Mouse (Mus musculus) left cerebral cortex, postnatal 10 days (tissue): ENCODE measurements around the gene Tsen54. TPM values are rescaled to one million over a fixed set of nuclear protein-coding genes. Genes with fewer than 3 reads are reported as not detected.
"Not testable (repeated sequence)": the region's sequence is repeated elsewhere in the genome, so short reads cannot be mapped to it uniquely, and the experiment has no call there.

Source experiments
- DNase-seq, 2 experiments: peaks; one replicate each; pipeline ENCODE4 v3.0.0; 2021 to 2022; ENCODE audit warnings: low spot score in 2 of 2, mixed read lengths in 1 of 2; ENCODE audit errors: extremely low spot score in 1 of 2
- intact Hi-C: fragments of 180-260 bp; cut with DNase I; formaldehyde crosslinking; loops from one replicate; pipeline ENCODE4 v1.15.1; 2025
- microRNA-seq: library from miRNA; unstranded; fragments of <30 nt; microRNA quantifications from one replicate; pipeline ENCODE4 v1.2.0, GENCODE M21; 2022
- total RNA-seq, 2 experiments: library from RNA; stranded (reverse); gene quantifications; 2 replicates each; pipeline ENCODE4 v1.2.3; 2021

Gene Tsen54
- total RNA-seq, 2 experiments from 2014 or later: 13.9 to 14.2 TPM

GRCm38 (mm10) chr11:115843141-115843890, 28.8 kb downstream of the Tsen54 start:
- intact Hi-C loops: no loop called here
- no peak for DNase-seq

- intact Hi-C loops: no loop called here
- no peak for DNase-seq
Observed at GRCm38 (mm10) chr11:115843891-115844239, 29.3 kb downstream of the Tsen54 start.

- no peak for DNase-seq
- intact Hi-C loops: no loop called here
Observed at GRCm38 (mm10) chr11:115844240-115844639, 29.7 kb downstream of the Tsen54 start.

- intact Hi-C loops: no loop called here
- no peak for DNase-seq
Observed at GRCm38 (mm10) chr11:115845819-115846218, 31.3 kb downstream of the Tsen54 start.

GRCm38 (mm10) chr11:115854674-115855073, 40.1 kb downstream of the Tsen54 start:
- no peak for DNase-seq
- intact Hi-C loops: no loop called here

GRCm38 (mm10) chr11:115857146-115857545, 42.6 kb downstream of the Tsen54 start:
- DNase-seq, intact Hi-C loops: not testable (repeated sequence)

GRCm38 (mm10) chr11:115857936-115858335, 43.4 kb downstream of the Tsen54 start:
- DNase-seq: no peak
- intact Hi-C loops: no loop called here

GRCm38 (mm10) chr11:115858354-115858753, 43.8 kb downstream of the Tsen54 start, which contains the start of gene Myo15b:
Gene Myo15b (plus strand): TSS chr11:115858406.
- no peak for DNase-seq
- intact Hi-C loops: no loop called here

- intact Hi-C loops: no loop called here
- peak; percentile 60 to 93 for DNase-seq
Observed at GRCm38 (mm10) chr11:115859143-115859945, 44.8 kb downstream of the Tsen54 start.

- no peak for DNase-seq
- intact Hi-C loops: no loop called here
Observed at GRCm38 (mm10) chr11:115863895-115864294, 49.4 kb downstream of the Tsen54 start.

- no peak for DNase-seq
- intact Hi-C loops: no loop called here
Observed at GRCm38 (mm10) chr11:115869393-115869792, 54.9 kb downstream of the Tsen54 start.

- no peak for DNase-seq
- intact Hi-C loops: no loop called here
Observed at GRCm38 (mm10) chr11:115872437-115872836, 57.9 kb downstream of the Tsen54 start.

Small RNA genes lying within 50 kb of the gene (microRNA-seq; reads per million reads assigned to microRNA genes)
- gene Mir5621: 1.7 reads per million

Other genes with a start within 250 kb of the Tsen54 start
- gene Mrps7, start 210.8 kb upstream of the Tsen54 start, total RNA-seq: 10 to 100 TPM; 52.7 to 58.7 TPM
- 10 to 100 TPM; 51.4 to 65.1 TPM for gene Gga3, start 210.7 kb upstream of the Tsen54 start, total RNA-seq
- 10 to 100 TPM; 14.4 to 14.6 TPM for gene Mif4gd, start 201.8 kb upstream of the Tsen54 start, total RNA-seq
- gene Slc25a19, start 186.4 kb upstream of the Tsen54 start, total RNA-seq: 10 to 100 TPM; 55.0 to 59.7 TPM
- 100 to 1,000 TPM; 183 to 193 TPM for gene Grb2, start 106.1 kb upstream of the Tsen54 start, total RNA-seq
- gene Tmem94, start 49.3 kb upstream of the Tsen54 start, total RNA-seq: 10 to 100 TPM; 37.7 to 40.0 TPM
- gene Caskin2, start 1.1 kb upstream of the Tsen54 start, total RNA-seq: 10 to 100 TPM; 15.7 to 17.7 TPM
- gene Llgl2, start 9.3 kb downstream of the Tsen54 start, total RNA-seq: 1 to 10 TPM in 1 of 2 experiments, under 1 TPM in 1; 0.63 to 1.6 TPM
- under 1 TPM; 0.17 to 0.93 TPM for gene Myo15b, start 43.7 kb downstream of the Tsen54 start, total RNA-seq
- gene Smim5, start 85.2 kb downstream of the Tsen54 start, total RNA-seq: under 1 TPM in 1 of 2 experiments, not detected in 1; 0.41 TPM
- gene Smim6, start 97.3 kb downstream of the Tsen54 start, total RNA-seq: not detected
- 10 to 100 TPM; 55.3 to 60.9 TPM for gene Sap30bp, start 118.6 kb downstream of the Tsen54 start, total RNA-seq
- gene Recql5, start 118.8 kb downstream of the Tsen54 start, total RNA-seq: 10 to 100 TPM; 17.1 to 20.9 TPM
- gene Itgb4, start 160.0 kb downstream of the Tsen54 start, total RNA-seq: 1 to 10 TPM; 4.7 to 4.8 TPM
- gene Galk1, start 198.0 kb downstream of the Tsen54 start, total RNA-seq: 10 to 100 TPM; 25.6 to 28.1 TPM
- gene H3f3b, start 213.2 kb downstream of the Tsen54 start, total RNA-seq: 100 to 1,000 TPM; 320 to 336 TPM
- 10 to 100 TPM; 24.8 to 25.8 TPM for gene Unk, start 215.6 kb downstream of the Tsen54 start, total RNA-seq